Mouse (Mus musculus): Measurements from ENCODE around the gene Atg14. TPM values are rescaled to one million over a fixed set of nuclear protein-coding genes. Genes with fewer than 3 reads are reported as not detected.
"Not testable (repeated sequence)": the region's sequence is repeated elsewhere in the genome, so short reads cannot be mapped to it uniquely, and the experiment has no call there.

Atg14 gene
- polyA plus RNA-seq, 1 experiment from 2014 or later: 13.4 TPM

- H3K27me3 ChIP-seq: no peaks in the 10 kb centered on the region
- WGBS: 88% methylated on average over 3 of the region's 3 CpGs
- H3K4me1 ChIP-seq: no peaks in the 10 kb centered on the region
- peaks cover 52% of the 10 kb centered on the region for H3K36me3 ChIP-seq
- H3K9ac ChIP-seq: no peak overlapping the region
- H3K9me3 ChIP-seq: no peaks in the 10 kb centered on the region
- ATAC-seq (ENCODE audit: borderline replicate concordance, extremely low read depth, low FRiP score, low TSS enrichment): no peak
- no peak overlapping the region for H3K4me3 ChIP-seq
- H3K4me2 ChIP-seq: no peak overlapping the region
- no peak overlapping the region for H3K27ac ChIP-seq
These were observed 28.2 kb downstream of the Atg14 start for GRCm38 (mm10) chr14:47542283-47542682.

GRCm38 (mm10) chr14:47541325-47541948 lies 29.0 kb downstream of the Atg14 start:
- Histone ChIP-seq H3K4me2 (no peak overlapping the region), H3K4me3 (no peak overlapping the region), H3K9me3 (no peaks in the 10 kb centered on the region), H3K9ac (no peak overlapping the region), H3K27me3 (no peaks in the 10 kb centered on the region), H3K27ac (no peak overlapping the region), H3K4me1 (no peaks in the 10 kb centered on the region), H3K36me3 (peaks cover 44% of the 10 kb centered on the region)
- ATAC-seq (ENCODE audit: borderline replicate concordance, extremely low read depth, low FRiP score, low TSS enrichment): no peak
- 81% methylated on average over 10 of the region's 10 CpGs for whole genome bisulfite sequencing

GRCm38 (mm10) chr14:47535096-47535495 lies 35.4 kb downstream of the Atg14 start:
- 81% methylated on average over 1 of the region's 1 CpGs for WGBS
- H3K4me2 ChIP-seq: no peak overlapping the region
- no peak overlapping the region for H3K9ac ChIP-seq
- H3K36me3 ChIP-seq: peaks cover 9% of the 10 kb centered on the region; the same call in 1 of the 2 replicates
- H3K27ac ChIP-seq: no peak overlapping the region
- no peaks in the 10 kb centered on the region for H3K27me3 ChIP-seq
- no peaks in the 10 kb centered on the region for H3K9me3 ChIP-seq
- no peak overlapping the region for H3K4me3 ChIP-seq
- H3K4me1 ChIP-seq: peaks cover 6% of the 10 kb centered on the region; the same call in 1 of the 2 replicates
- no peak for ATAC-seq (ENCODE audit: borderline replicate concordance, extremely low read depth, low FRiP score, low TSS enrichment)

- no peak for ATAC-seq (ENCODE audit: borderline replicate concordance, extremely low read depth, low FRiP score, low TSS enrichment)
- H3K4me1 ChIP-seq: peaks cover 6% of the 10 kb centered on the region; the same call in 1 of the 2 replicates
- H3K9me3 ChIP-seq: no peaks in the 10 kb centered on the region
- no peak overlapping the region for H3K4me3 ChIP-seq
- peaks cover 7% of the 10 kb centered on the region; the same call in 1 of the 2 replicates for H3K36me3 ChIP-seq
- no peak overlapping the region for H3K27ac ChIP-seq
- H3K9ac ChIP-seq: no peak overlapping the region
- 91% methylated on average over 5 of the region's 5 CpGs for WGBS
- H3K4me2 ChIP-seq: no peak overlapping the region
- no peaks in the 10 kb centered on the region for H3K27me3 ChIP-seq
These were observed 36.3 kb downstream of the Atg14 start for GRCm38 (mm10) chr14:47534176-47534525.

- WGBS: 28% methylated on average over 11 of the region's 11 CpGs
- ATAC-seq (ENCODE audit: borderline replicate concordance, extremely low read depth, low FRiP score, low TSS enrichment): peak; percentile 70; the same call in 1 of the 2 replicates
- Histone ChIP-seq H3K4me1 (peaks cover 6% of the 10 kb centered on the region; the same call in 1 of the 2 replicates), H3K36me3 (peaks cover 7% of the 10 kb centered on the region; the same call in 1 of the 2 replicates), H3K9ac (no peak overlapping the region), H3K27ac (0 out of 2 replicates have a peak overlapping the region, but pooled peaks have one; percentile 10), H3K9me3 (no peaks in the 10 kb centered on the region), H3K27me3 (no peaks in the 10 kb centered on the region), H3K4me2 (no peak overlapping the region; the same call in 1 of the 2 replicates), H3K4me3 (no peak overlapping the region)
These were observed 36.9 kb downstream of the Atg14 start for GRCm38 (mm10) chr14:47533365-47534175.

- Histone ChIP-seq H3K27ac (no peak overlapping the region), H3K9me3 (no peaks in the 10 kb centered on the region), H3K4me3 (no peak overlapping the region), H3K27me3 (no peaks in the 10 kb centered on the region), H3K4me1 (peaks cover 6% of the 10 kb centered on the region; the same call in 1 of the 2 replicates), H3K9ac (no peak overlapping the region), H3K4me2 (no peak overlapping the region), H3K36me3 (peaks cover 7% of the 10 kb centered on the region; the same call in 1 of the 2 replicates)
- 65% methylated on average over 1 of the region's 1 CpGs for WGBS
- no peak for ATAC-seq (ENCODE audit: borderline replicate concordance, extremely low read depth, low FRiP score, low TSS enrichment)
These were observed 38.0 kb downstream of the Atg14 start for GRCm38 (mm10) chr14:47532496-47532895.

GRCm38 (mm10) chr14:47529592-47529991 lies 40.9 kb downstream of the Atg14 start:
- not testable (repeated sequence) for H3K4me3 ChIP-seq; H3K27me3 ChIP-seq; H3K27ac ChIP-seq; H3K36me3 ChIP-seq; H3K4me2 ChIP-seq; ATAC-seq (ENCODE audit: borderline replicate concordance, extremely low read depth, low FRiP score, low TSS enrichment); H3K9me3 ChIP-seq; H3K4me1 ChIP-seq; H3K9ac ChIP-seq
- 92% methylated on average over 12 of the region's 12 CpGs for WGBS

- Histone ChIP-seq H3K36me3 (peaks cover 7% of the 10 kb centered on the region; the same call in 1 of the 2 replicates), H3K4me3 (no peak overlapping the region), H3K27ac (no peak overlapping the region), H3K27me3 (no peaks in the 10 kb centered on the region), H3K9me3 (no peaks in the 10 kb centered on the region), H3K9ac (no peak overlapping the region), H3K4me1 (peaks cover 6% of the 10 kb centered on the region; the same call in 1 of the 2 replicates), H3K4me2 (no peak overlapping the region)
- no peak for ATAC-seq (ENCODE audit: borderline replicate concordance, extremely low read depth, low FRiP score, low TSS enrichment)
- 29% methylated on average over 8 of the region's 8 CpGs for WGBS
These were observed 41.4 kb downstream of the Atg14 start for GRCm38 (mm10) chr14:47529019-47529418.

- no peak overlapping the region for H3K4me2 ChIP-seq
- H3K27ac ChIP-seq: no peak overlapping the region
- 82% methylated on average over 3 of the region's 3 CpGs for WGBS
- H3K36me3 ChIP-seq: peaks cover 7% of the 10 kb centered on the region; the same call in 1 of the 2 replicates
- no peaks in the 10 kb centered on the region for H3K27me3 ChIP-seq
- ATAC-seq (ENCODE audit: borderline replicate concordance, extremely low read depth, low FRiP score, low TSS enrichment): no peak
- H3K9ac ChIP-seq: no peak overlapping the region
- H3K9me3 ChIP-seq: no peaks in the 10 kb centered on the region
- peaks cover under 1% of the 10 kb centered on the region; the same call in 1 of the 2 replicates for H3K4me1 ChIP-seq
- no peak overlapping the region for H3K4me3 ChIP-seq
These were observed 42.2 kb downstream of the Atg14 start for GRCm38 (mm10) chr14:47528293-47528692.

GRCm38 (mm10) chr14:47527833-47528232 lies 42.6 kb downstream of the Atg14 start:
- Histone ChIP-seq H3K9ac (no peak overlapping the region), H3K4me1 (no peaks in the 10 kb centered on the region), H3K36me3 (peaks cover 7% of the 10 kb centered on the region; the same call in 1 of the 2 replicates), H3K4me3 (no peak overlapping the region), H3K9me3 (no peaks in the 10 kb centered on the region), H3K27me3 (no peaks in the 10 kb centered on the region), H3K27ac (no peak overlapping the region), H3K4me2 (no peak overlapping the region)
- ATAC-seq (ENCODE audit: borderline replicate concordance, extremely low read depth, low FRiP score, low TSS enrichment): no peak; the same call in 1 of the 2 replicates
- 73% methylated on average over 2 of the region's 2 CpGs for WGBS

- Histone ChIP-seq H3K27me3 (no peaks in the 10 kb centered on the region), H3K4me3 (no peak overlapping the region), H3K9ac (no peak overlapping the region), H3K27ac (no peak overlapping the region), H3K36me3 (peaks cover 3% of the 10 kb centered on the region; the same call in 1 of the 2 replicates), H3K9me3 (no peaks in the 10 kb centered on the region), H3K4me2 (no peak overlapping the region), H3K4me1 (no peaks in the 10 kb centered on the region)
- WGBS: 88% methylated on average over 5 of the region's 5 CpGs
- no peak for ATAC-seq (ENCODE audit: borderline replicate concordance, extremely low read depth, low FRiP score, low TSS enrichment)
These were observed 44.6 kb downstream of the Atg14 start for GRCm38 (mm10) chr14:47525861-47526260.

GRCm38 (mm10) chr14:47525374-47525773 lies 45.1 kb downstream of the Atg14 start:
- H3K4me3 ChIP-seq: no peak overlapping the region
- ATAC-seq (ENCODE audit: borderline replicate concordance, extremely low read depth, low FRiP score, low TSS enrichment): no peak
- 68% methylated on average over 8 of the region's 8 CpGs for WGBS
- H3K27me3 ChIP-seq: no peaks in the 10 kb centered on the region
- H3K9me3 ChIP-seq: no peaks in the 10 kb centered on the region
- H3K36me3 ChIP-seq: peaks cover 1% of the 10 kb centered on the region; the same call in 1 of the 2 replicates
- H3K4me1 ChIP-seq: no peaks in the 10 kb centered on the region
- H3K9ac ChIP-seq: no peak overlapping the region
- H3K27ac ChIP-seq: no peak overlapping the region
- H3K4me2 ChIP-seq: no peak overlapping the region

Data from lung, embryonic 15.5 days (tissue).